Mouse (Mus musculus): Measurements from ENCODE around the gene Klhl12. TPM values are rescaled to one million over a fixed set of nuclear protein-coding genes. Genes with fewer than 3 reads are reported as not detected.
A peak's percentile ranks its signal among the peaks of the same experiment; 100 is the strongest.

The Klhl12 gene
- polyA plus RNA-seq, 1 experiment from 2014 or later: 27.6 TPM

- ATAC-seq (ENCODE audit: insufficient number of reproducible peaks, low FRiP score, low TSS enrichment, low read depth): peak; percentile 98
- Histone ChIP-seq H3K27ac (replicated peaks) (peak within 1 kb of the TSS; percentile 98), H3K36me3 (peaks cover 15% of the 10 kb centered on the region; the same call in 1 of the 2 replicates), H3K9ac (peak within 1 kb of the TSS; percentile 62), H3K4me2 (replicated peaks) (peak within 1 kb of the TSS; percentile 66), H3K9me3 (replicated peaks) (no peaks in the 10 kb centered on the region), H3K4me3 (replicated peaks) (peak within 1 kb of the TSS; percentile 80), H3K27me3 (no peaks in the 10 kb centered on the region), H3K4me1 (peaks cover 6% of the 10 kb centered on the region)
- WGBS: under 1% methylated on average over 55 of the region's 58 CpGs
Measured at GRCm38 (mm10) chr1:134494428-134495215, 39.3 kb downstream of the Klhl12 start, which contains the start of gene Rabif. Rabif (plus strand) TSS chr1:134494648.

GRCm38 (mm10) chr1:134495216-134495539 lies 39.8 kb downstream of the Klhl12 start:
- Histone ChIP-seq H3K27ac (replicated peaks) (peak overlapping the region; percentile 98), H3K9ac (peak overlapping the region; percentile 62), H3K4me2 (replicated peaks) (peak overlapping the region; percentile 66), H3K9me3 (replicated peaks) (no peaks in the 10 kb centered on the region), H3K27me3 (no peaks in the 10 kb centered on the region), H3K4me1 (peaks cover 6% of the 10 kb centered on the region), H3K4me3 (replicated peaks) (peak overlapping the region; percentile 80), H3K36me3 (peaks cover 15% of the 10 kb centered on the region; the same call in 1 of the 2 replicates)
- WGBS: 17% methylated on average over 5 of the region's 5 CpGs
- no peak for ATAC-seq (ENCODE audit: insufficient number of reproducible peaks, low FRiP score, low TSS enrichment, low read depth)

- Histone ChIP-seq H3K4me3 (replicated peaks) (peak overlapping the region; percentile 80), H3K27me3 (no peaks in the 10 kb centered on the region), H3K4me1 (peaks cover 6% of the 10 kb centered on the region), H3K27ac (replicated peaks) (0 out of 2 replicates have a peak overlapping the region, but pooled peaks have one; percentile 98), H3K9me3 (replicated peaks) (no peaks in the 10 kb centered on the region), H3K4me2 (replicated peaks) (peak overlapping the region; percentile 66), H3K36me3 (peaks cover 9% of the 10 kb centered on the region; the same call in 1 of the 2 replicates), H3K9ac (peak overlapping the region; percentile 2; the same call in 1 of the 2 replicates)
- no peak for ATAC-seq (ENCODE audit: insufficient number of reproducible peaks, low FRiP score, low TSS enrichment, low read depth)
- 68% methylated on average over 10 of the region's 10 CpGs for WGBS
Measured at GRCm38 (mm10) chr1:134495991-134496390, 40.7 kb downstream of the Klhl12 start.

GRCm38 (mm10) chr1:134500916-134501315 lies 45.6 kb downstream of the Klhl12 start:
- no peaks in the 10 kb centered on the region for H3K27me3 ChIP-seq
- no peak for ATAC-seq (ENCODE audit: insufficient number of reproducible peaks, low FRiP score, low TSS enrichment, low read depth)
- no peak overlapping the region for H3K4me2 ChIP-seq (replicated peaks)
- peaks cover 2% of the 10 kb centered on the region for H3K4me1 ChIP-seq
- no peak overlapping the region for H3K4me3 ChIP-seq (replicated peaks)
- peaks cover 28% of the 10 kb centered on the region for H3K36me3 ChIP-seq
- no peaks in the 10 kb centered on the region for H3K9me3 ChIP-seq (replicated peaks)
- no peak overlapping the region for H3K9ac ChIP-seq
- no peak overlapping the region for H3K27ac ChIP-seq (replicated peaks)
- WGBS: 100% methylated on average over 1 of the region's 1 CpGs

GRCm38 (mm10) chr1:134506201-134506600 lies 50.9 kb downstream of the Klhl12 start:
- no peak overlapping the region for H3K9ac ChIP-seq
- H3K4me2 ChIP-seq (replicated peaks): no peak overlapping the region
- no peak overlapping the region for H3K27ac ChIP-seq (replicated peaks)
- peaks cover 48% of the 10 kb centered on the region for H3K36me3 ChIP-seq
- no peak overlapping the region for H3K4me3 ChIP-seq (replicated peaks)
- H3K4me1 ChIP-seq: no peaks in the 10 kb centered on the region
- H3K9me3 ChIP-seq (replicated peaks): no peaks in the 10 kb centered on the region
- 93% methylated on average over 8 of the region's 8 CpGs for WGBS
- H3K27me3 ChIP-seq: no peaks in the 10 kb centered on the region
- ATAC-seq (ENCODE audit: insufficient number of reproducible peaks, low FRiP score, low TSS enrichment, low read depth): no peak

GRCm38 (mm10) chr1:134510018-134510417 lies 54.7 kb downstream of the Klhl12 start:
- Histone ChIP-seq H3K27ac (replicated peaks) (no peak overlapping the region), H3K27me3 (peaks cover 13% of the 10 kb centered on the region), H3K36me3 (peaks cover 33% of the 10 kb centered on the region), H3K9me3 (replicated peaks) (no peaks in the 10 kb centered on the region), H3K4me1 (peaks cover 15% of the 10 kb centered on the region), H3K9ac (no peak overlapping the region), H3K4me2 (replicated peaks) (no peak overlapping the region), H3K4me3 (replicated peaks) (no peak overlapping the region)
- ATAC-seq (ENCODE audit: insufficient number of reproducible peaks, low FRiP score, low TSS enrichment, low read depth): no peak
- 44% methylated on average over 7 of the region's 7 CpGs for WGBS

- H3K9me3 ChIP-seq (replicated peaks): no peaks in the 10 kb centered on the region
- ATAC-seq (ENCODE audit: insufficient number of reproducible peaks, low FRiP score, low TSS enrichment, low read depth): no peak
- 40% methylated on average over 4 of the region's 4 CpGs for WGBS
- H3K36me3 ChIP-seq: peaks cover 15% of the 10 kb centered on the region
- H3K4me3 ChIP-seq (replicated peaks): no peak overlapping the region
- H3K4me1 ChIP-seq: peaks cover 29% of the 10 kb centered on the region
- H3K9ac ChIP-seq: no peak overlapping the region
- H3K27me3 ChIP-seq: peaks cover 13% of the 10 kb centered on the region
- H3K4me2 ChIP-seq (replicated peaks): no peak overlapping the region
- no peak overlapping the region for H3K27ac ChIP-seq (replicated peaks)
Measured at GRCm38 (mm10) chr1:134512183-134512582, 56.9 kb downstream of the Klhl12 start.

GRCm38 (mm10) chr1:134512584-134512983 lies 57.3 kb downstream of the Klhl12 start:
- H3K4me2 ChIP-seq (replicated peaks): 0 out of 2 replicates have a peak overlapping the region, but pooled peaks have one; percentile 79
- H3K27me3 ChIP-seq: peaks cover 13% of the 10 kb centered on the region
- peaks cover 11% of the 10 kb centered on the region for H3K36me3 ChIP-seq
- 49% methylated on average over 6 of the region's 6 CpGs for WGBS
- peaks cover 29% of the 10 kb centered on the region for H3K4me1 ChIP-seq
- no peak for ATAC-seq (ENCODE audit: insufficient number of reproducible peaks, low FRiP score, low TSS enrichment, low read depth)
- no peak overlapping the region for H3K9ac ChIP-seq
- H3K9me3 ChIP-seq (replicated peaks): no peaks in the 10 kb centered on the region
- no peak overlapping the region for H3K27ac ChIP-seq (replicated peaks)
- H3K4me3 ChIP-seq (replicated peaks): no peak overlapping the region

- H3K4me3 ChIP-seq (replicated peaks): peak overlapping the region; percentile 42
- H3K9ac ChIP-seq: 0 out of 2 replicates have a peak overlapping the region, but pooled peaks have one; percentile 3
- peak overlapping the region; percentile 79 for H3K4me2 ChIP-seq (replicated peaks)
- WGBS: under 1% methylated on average over 38 of the region's 38 CpGs
- H3K27me3 ChIP-seq: peaks cover 13% of the 10 kb centered on the region
- ATAC-seq (ENCODE audit: insufficient number of reproducible peaks, low FRiP score, low TSS enrichment, low read depth): peak; percentile 44; the same call in 1 of the 2 replicates
- H3K9me3 ChIP-seq (replicated peaks): no peaks in the 10 kb centered on the region
- peaks cover 4% of the 10 kb centered on the region for H3K36me3 ChIP-seq
- H3K4me1 ChIP-seq: peaks cover 29% of the 10 kb centered on the region
- peak overlapping the region; percentile 58; the same call in 1 of the 2 replicates for H3K27ac ChIP-seq (replicated peaks)
Measured at GRCm38 (mm10) chr1:134513312-134513860, 58.1 kb downstream of the Klhl12 start.

GRCm38 (mm10) chr1:134513876-134514590 lies 58.7 kb downstream of the Klhl12 start:
- H3K4me1 ChIP-seq: peaks cover 29% of the 10 kb centered on the region
- peak overlapping the region; percentile 42 for H3K4me3 ChIP-seq (replicated peaks)
- ATAC-seq (ENCODE audit: insufficient number of reproducible peaks, low FRiP score, low TSS enrichment, low read depth): no peak
- H3K9ac ChIP-seq: no peak overlapping the region
- 29% methylated on average over 16 of the region's 16 CpGs for WGBS
- no peak overlapping the region for H3K27ac ChIP-seq (replicated peaks)
- H3K36me3 ChIP-seq: 0 out of 2 replicates have a peak, but pooled peaks cover 3% of the 10 kb centered on the region
- peaks cover 13% of the 10 kb centered on the region for H3K27me3 ChIP-seq
- H3K4me2 ChIP-seq (replicated peaks): peak overlapping the region; percentile 79
- H3K9me3 ChIP-seq (replicated peaks): no peaks in the 10 kb centered on the region

GRCm38 (mm10) chr1:134515891-134516290 lies 60.6 kb downstream of the Klhl12 start:
- Histone ChIP-seq H3K27me3 (peaks cover 13% of the 10 kb centered on the region), H3K4me2 (replicated peaks) (no peak overlapping the region), H3K4me3 (replicated peaks) (no peak overlapping the region), H3K9ac (no peak overlapping the region), H3K4me1 (peaks cover 29% of the 10 kb centered on the region), H3K9me3 (replicated peaks) (no peaks in the 10 kb centered on the region), H3K27ac (replicated peaks) (peak overlapping the region; percentile 72), H3K36me3 (no peaks in the 10 kb centered on the region)
- no peak for ATAC-seq (ENCODE audit: insufficient number of reproducible peaks, low FRiP score, low TSS enrichment, low read depth)
- 59% methylated on average over 2 of the region's 2 CpGs for WGBS
